Mouse (Mus musculus) cortical plate, adult 2 months (tissue): ENCODE measurements around the gene Lyrm4.

Experiments used
- CTCF ChIP-seq: fragments of 200-500 bp; IDR thresholded peaks from 2 replicates; pipeline ENCODE4 v1.5.1; 2011; ENCODE audit warnings: mild to moderate bottlenecking, control low read depth, low read length; ENCODE audit not compliant: insufficient read depth; ENCODE audit errors: extremely low read depth
- POLR2A ChIP-seq: fragments of 200-500 bp; IDR thresholded peaks from 2 replicates; pipeline ENCODE4 v1.6.1; 2011; ENCODE audit warnings: mild to moderate bottlenecking, low read length, control low read depth; ENCODE audit not compliant: insufficient read depth; ENCODE audit errors: extremely low read depth

DNA sequence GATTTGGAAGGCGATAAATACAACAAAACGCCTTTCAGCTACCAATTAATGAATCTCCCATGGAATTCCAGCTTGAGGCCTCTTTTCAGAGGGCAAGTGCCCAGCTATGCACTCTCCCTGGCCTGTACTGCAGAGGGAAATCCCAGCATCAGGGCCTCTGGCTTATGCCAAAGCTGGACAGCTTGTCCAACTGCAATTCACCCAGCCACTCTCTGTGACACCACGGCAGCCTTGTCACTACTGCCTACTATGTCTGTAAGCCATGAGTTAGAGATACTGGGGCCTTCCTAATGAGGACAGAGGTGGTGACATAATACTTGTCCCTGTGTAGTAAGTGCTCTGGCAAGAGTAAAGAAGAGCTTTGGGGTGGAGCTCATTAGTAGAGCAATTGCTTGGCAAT is 128.0 kb downstream of the Lyrm4 start:
- no peak for TF ChIP-seq CTCF
- no peak for TF ChIP-seq POLR2A
